Mouse (Mus musculus): Measurements from ENCODE around the gene Dse. TPM values are rescaled to one million over a fixed set of nuclear protein-coding genes. Genes with fewer than 3 reads are reported as not detected.

The Dse gene
- total RNA-seq, 2 experiments from 2014 or later, result 13.1 to 13.9 TPM

- DNase-seq, result no peak
Observed at GRCm38 (mm10) chr10:34198574-34198973, 8.9 kb downstream of the Dse start.

- no peak for DNase-seq
Observed at GRCm38 (mm10) chr10:34198061-34198460, 9.5 kb downstream of the Dse start.

GRCm38 (mm10) chr10:34197269-34197668 is 10.2 kb downstream of the Dse start:
- no peak for DNase-seq

GRCm38 (mm10) chr10:34194957-34195356 is 12.6 kb downstream of the Dse start:
- no peak for DNase-seq

GRCm38 (mm10) chr10:34194503-34194902 is 13.0 kb downstream of the Dse start:
- DNase-seq, result no peak

GRCm38 (mm10) chr10:34186571-34187260 is 20.8 kb downstream of the Dse start:
- DNase-seq, result no peak

GRCm38 (mm10) chr10:34185556-34185955 is 22.0 kb downstream of the Dse start:
- DNase-seq, result no peak

- no peak for DNase-seq
Observed at GRCm38 (mm10) chr10:34184956-34185355, 22.6 kb downstream of the Dse start.

- DNase-seq, result peak; percentile 65
Observed at GRCm38 (mm10) chr10:34183731-34184130, 23.8 kb downstream of the Dse start.

GRCm38 (mm10) chr10:34175870-34176606 is 31.5 kb downstream of the Dse start:
- no peak for DNase-seq

- no peak for DNase-seq
Observed at GRCm38 (mm10) chr10:34172663-34173282, 34.7 kb downstream of the Dse start.

- DNase-seq, result no peak
Observed at GRCm38 (mm10) chr10:34171660-34172059, 35.9 kb downstream of the Dse start.

GRCm38 (mm10) chr10:34171191-34171590 is 36.3 kb downstream of the Dse start:
- DNase-seq, result no peak

GRCm38 (mm10) chr10:34166971-34167370 is 40.5 kb downstream of the Dse start:
- DNase-seq, result no peak

- no peak for DNase-seq
Observed at GRCm38 (mm10) chr10:34155796-34156554, 51.5 kb downstream of the Dse start.

- DNase-seq, result peak; percentile 16
Observed at GRCm38 (mm10) chr10:34151827-34152226, 55.7 kb downstream of the Dse start.

- DNase-seq, result no peak
Observed at GRCm38 (mm10) chr10:34150454-34150853, 57.1 kb downstream of the Dse start.

- no peak for DNase-seq
Observed at GRCm38 (mm10) chr10:34149772-34150171, 57.7 kb downstream of the Dse start.

GRCm38 (mm10) chr10:34141693-34142092 is 65.8 kb downstream of the Dse start:
- DNase-seq, result no peak

GRCm38 (mm10) chr10:34139768-34140167 is 67.7 kb downstream of the Dse start:
- peak; percentile 50 for DNase-seq

GRCm38 (mm10) chr10:34138027-34138426 is 69.5 kb downstream of the Dse start:
- DNase-seq, result no peak

GRCm38 (mm10) chr10:34136432-34136831 is 71.1 kb downstream of the Dse start:
- DNase-seq, result no peak

- DNase-seq, result no peak
Observed at GRCm38 (mm10) chr10:34131356-34131755, 76.2 kb downstream of the Dse start.

All from adrenal gland, postnatal 10 days (tissue).